8 mouse cellular contexts compared by ENCODE assay signal in the genomic region with DNA sequence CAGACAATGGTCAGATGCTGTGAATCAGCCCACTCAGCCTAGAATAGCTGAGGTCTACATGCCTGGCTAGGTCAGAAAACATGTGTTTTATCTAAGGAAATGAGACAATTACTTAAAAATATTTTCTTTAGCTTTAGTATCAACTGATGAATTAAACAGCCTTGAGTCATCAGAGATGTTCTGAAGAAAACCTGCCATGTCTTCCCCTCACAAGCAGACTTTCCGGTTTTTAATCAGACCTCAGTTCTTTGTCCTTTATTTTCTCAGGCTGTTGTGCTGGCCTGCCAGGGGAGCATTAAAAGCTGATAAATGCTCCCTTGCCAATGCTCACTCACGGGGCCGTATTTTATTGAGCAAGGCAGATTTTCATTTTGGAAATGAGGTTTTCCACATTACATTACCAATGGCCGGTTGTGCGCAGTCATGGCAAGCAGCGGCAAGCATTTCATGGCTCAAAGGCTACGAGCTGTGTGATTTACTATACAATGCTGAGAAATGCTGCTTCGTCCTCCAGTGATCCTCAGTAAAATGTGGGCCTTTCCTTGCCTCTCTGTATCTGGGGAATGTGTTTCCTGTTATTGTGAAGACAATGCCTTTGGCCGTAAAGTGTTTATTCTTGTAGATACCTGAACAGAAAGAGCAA.
DNase-seq lines count a peak whose midpoint lies in the region; ATAC-seq and TF ChIP-seq lines count a peak whose summit lies in the region.
"Had no signal": no experiment of that assay in that cellular context is flagged by ENCODE, and none has a peak within 500 bp of the region (broad histone marks: within the 10 kb centered on the region; RNA-seq: fewer than 3 reads in every experiment).

No protein-coding gene starts in this region.

- peaks cover 11% of the 10 kb centered on the region; the same call in 1 of the 2 replicates for H3K4me1 ChIP-seq in lung, postnatal 0 days (ENCODE audit: insufficient read depth, low read depth, low read length)
- H3K4me1 ChIP-seq in heart, embryonic 12.5 days (replicated peaks) = peaks cover 32% of the 10 kb centered on the region
- H3K4me1 ChIP-seq in neural tube, embryonic 15.5 days = peaks cover 34% of the 10 kb centered on the region

- no peak for TF ChIP-seq EP300 in lung, postnatal 0 days (IDR thresholded peaks at IDR 0.05)

- TF ChIP-seq CTCF in lung, postnatal 0 days (IDR thresholded peaks at IDR 0.05) = no peak

- no peak overlapping the region for H3K4me3 ChIP-seq in lung, postnatal 0 days (ENCODE audit: low read depth, low read length)
- no peak overlapping the region for H3K4me3 ChIP-seq in heart, embryonic 12.5 days
- no peak overlapping the region for H3K4me3 ChIP-seq in neural tube, embryonic 15.5 days (replicated peaks)

- ATAC-seq in lung, postnatal 0 days = no peak
- ATAC-seq in heart, embryonic 12.5 days (ENCODE audit: insufficient number of reproducible peaks, low FRiP score) = peak; percentile 66
- peak; percentile 69 for ATAC-seq in neural tube, embryonic 15.5 days (ENCODE audit: low FRiP score)

- no peaks in the 10 kb centered on the region for H3K9me3 ChIP-seq in lung, postnatal 0 days (ENCODE audit: low read length)
- H3K9me3 ChIP-seq in heart, embryonic 12.5 days (replicated peaks) = no peaks in the 10 kb centered on the region
- no peaks in the 10 kb centered on the region for H3K9me3 ChIP-seq in neural tube, embryonic 15.5 days (replicated peaks)

- H3K9ac ChIP-seq in lung, postnatal 0 days (replicated peaks; ENCODE audit: low read depth) = no peak overlapping the region
- no peak overlapping the region for H3K9ac ChIP-seq in heart, embryonic 12.5 days
- H3K9ac ChIP-seq in neural tube, embryonic 15.5 days (replicated peaks) = no peak overlapping the region

- H3K27ac ChIP-seq in lung, postnatal 0 days (ENCODE audit: low read length) = peak overlapping the region; percentile 65
- peak overlapping the region; percentile 60 for H3K27ac ChIP-seq in heart, embryonic 12.5 days (ENCODE audit: poor library complexity, severe bottlenecking)
- H3K27ac ChIP-seq in neural tube, embryonic 15.5 days (replicated peaks) = peak overlapping the region; percentile 79

- H3K27me3 ChIP-seq in lung, postnatal 0 days (replicated peaks; ENCODE audit: insufficient read depth, low read length) = no peaks in the 10 kb centered on the region
- no peaks in the 10 kb centered on the region for H3K27me3 ChIP-seq in heart, embryonic 12.5 days (replicated peaks)
- H3K27me3 ChIP-seq in neural tube, embryonic 15.5 days (replicated peaks) = no peaks in the 10 kb centered on the region

- peaks cover 6% of the 10 kb centered on the region; the same call in 1 of the 2 replicates for H3K36me3 ChIP-seq in lung, postnatal 0 days (ENCODE audit: insufficient read depth, low read length)
- peaks cover 65% of the 10 kb centered on the region for H3K36me3 ChIP-seq in heart, embryonic 12.5 days
- H3K36me3 ChIP-seq in neural tube, embryonic 15.5 days = 0 out of 2 replicates have a peak, but pooled peaks cover 3% of the 10 kb centered on the region

- peak; percentile 23 for DNase-seq in lung, postnatal 0 days (ENCODE audit: low spot score)
- no peak for DNase-seq in lung, postnatal 4 days
- DNase-seq in kidney, postnatal 14 days = peak; percentile 20
- no peak for DNase-seq in frontal cortex, postnatal 36 days (ENCODE audit: low spot score in 2 of 2)
- DNase-seq in right cerebral cortex, postnatal 36 days (ENCODE audit: low spot score in 2 of 2) = no peak
- DNase-seq: thymus, postnatal 36 days had no signal

- 60% methylated on average over 9 of the region's 9 CpGs for WGBS in lung, postnatal 0 days
- 62% methylated on average over 9 of the region's 9 CpGs for WGBS in heart, embryonic 12.5 days
- 18% methylated on average over 9 of the region's 9 CpGs for WGBS in neural tube, embryonic 15.5 days

- no peak overlapping the region for H3K4me2 ChIP-seq in lung, postnatal 0 days (replicated peaks; ENCODE audit: low read depth, low read length)
- H3K4me2 ChIP-seq in heart, embryonic 12.5 days = no peak overlapping the region
- no peak overlapping the region; the same call in 1 of the 2 replicates for H3K4me2 ChIP-seq in neural tube, embryonic 15.5 days

Comparison
In these comparisons a context has a peak if more than half of its experiments do, and no peak if none do; other contexts are left out.
1. DNase-seq: peak in lung, postnatal 0 days (single experiment) and kidney, postnatal 14 days (single experiment); none in lung, postnatal 4 days (0 of 2), frontal cortex, postnatal 36 days (0 of 2) and right cerebral cortex, postnatal 36 days (0 of 2).
2. Peak in every context shown above with its lines, with median percentiles within 50 percentile points of each other: H3K27ac ChIP-seq.